Mouse (Mus musculus) embryonic fibroblast, embryonic 13.5 days (primary cell): Measurements from ENCODE around the gene Prps2.

Source experiments
- CTCF ChIP-seq: IDR thresholded peaks from 2 replicates; pipeline ENCODE4 v1.5.1; 2011; ENCODE audit warnings: mild to moderate bottlenecking, control low read depth, low read length, moderate library complexity, borderline replicate concordance; ENCODE audit not compliant: insufficient read depth
- POLR2A ChIP-seq: IDR thresholded peaks from 2 replicates; pipeline ENCODE4 v1.6.1; 2011; ENCODE audit warnings: low read depth, mild to moderate bottlenecking, control low read depth, low read length, moderate library complexity

GRCm38 (mm10) chrX:167353617-167354016 lies 28.9 kb downstream of the Prps2 start:
- TF ChIP-seq CTCF = no peak
- no peak for TF ChIP-seq POLR2A
